8 mouse cellular contexts compared by ENCODE assay signal in the genomic region with DNA sequence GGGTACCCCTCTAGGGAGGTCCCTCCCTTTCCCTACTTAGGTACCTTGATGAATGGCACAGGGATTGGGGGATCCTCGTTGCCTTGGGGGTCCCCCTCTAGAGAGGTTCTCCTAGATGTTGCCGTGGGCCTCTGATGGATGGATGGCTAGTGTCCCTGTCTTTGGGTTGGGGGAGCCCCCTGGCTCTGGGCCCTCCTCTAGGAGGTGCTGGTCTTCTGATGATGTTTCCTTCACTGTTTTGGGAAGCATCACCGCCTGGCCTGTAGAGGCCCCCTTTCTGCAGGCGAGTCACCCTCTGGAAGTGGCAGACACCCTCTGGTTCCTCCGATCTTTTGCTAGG. TPM values are rescaled to one million over a fixed set of nuclear protein-coding genes. Genes with fewer than 3 reads are reported as not detected.
A peak's percentile ranks its signal among the peaks of the same experiment; 100 is the strongest.
DNase-seq lines count a peak whose midpoint lies in the region; ATAC-seq and TF ChIP-seq lines count a peak whose summit lies in the region.

No protein-coding gene starts in this region.

- peak overlapping the region; percentile 70 for H3K4me3 ChIP-seq in lung, postnatal 0 days (ENCODE audit: low read depth, low read length)
- H3K4me3 ChIP-seq in neural tube, embryonic 13.5 days, result peak overlapping the region; percentile 82

- 9% methylated on average over 5 of the region's 5 CpGs for WGBS in lung, postnatal 0 days
- WGBS in neural tube, embryonic 13.5 days, result 16% methylated on average over 5 of the region's 5 CpGs

- no peak overlapping the region for H3K27ac ChIP-seq in lung, postnatal 0 days (ENCODE audit: low read length)
- peak overlapping the region; percentile 84 for H3K27ac ChIP-seq in neural tube, embryonic 13.5 days (replicated peaks)

- TF ChIP-seq CTCF in lung, postnatal 0 days (IDR thresholded peaks at IDR 0.05), result peak; percentile 29; the same call in 1 of the 2 replicates

- DNase-seq in cerebellum, adult 18-20 months, result peak; percentile 33 to 50
- DNase-seq in cerebellum, adult 11-12 months, result no peak
- DNase-seq in lung, postnatal 0 days (ENCODE audit: low spot score), result peak; percentile 18
- no peak for DNase-seq in lung, postnatal 25 days (ENCODE audit: low spot score)
- peak; percentile 63 to 72 for DNase-seq in layer of hippocampus, postnatal 10 days (ENCODE audit: low spot score in 2 of 2)
- DNase-seq in ovary, postnatal 14 days (ENCODE audit: low spot score), result no peak

- no peaks in the 10 kb centered on the region for H3K36me3 ChIP-seq in lung, postnatal 0 days (ENCODE audit: insufficient read depth, low read length)
- 0 out of 2 replicates have a peak, but pooled peaks cover 8% of the 10 kb centered on the region for H3K36me3 ChIP-seq in neural tube, embryonic 13.5 days

- peak overlapping the region; percentile 97 for H3K4me2 ChIP-seq in lung, postnatal 0 days (replicated peaks; ENCODE audit: low read depth, low read length)
- peak overlapping the region; percentile 90 for H3K4me2 ChIP-seq in neural tube, embryonic 13.5 days

- H3K27me3 ChIP-seq in lung, postnatal 0 days (replicated peaks; ENCODE audit: insufficient read depth, low read length), result no peaks in the 10 kb centered on the region
- H3K27me3 ChIP-seq in neural tube, embryonic 13.5 days, result no peaks in the 10 kb centered on the region

- peak overlapping the region; percentile 48 for H3K9ac ChIP-seq in lung, postnatal 0 days (replicated peaks; ENCODE audit: low read depth)
- H3K9ac ChIP-seq in neural tube, embryonic 13.5 days, result peak overlapping the region; percentile 84

- no peak for TF ChIP-seq EP300 in lung, postnatal 0 days (IDR thresholded peaks at IDR 0.05)

- H3K4me1 ChIP-seq in lung, postnatal 0 days (ENCODE audit: insufficient read depth, low read depth, low read length), result peaks cover 12% of the 10 kb centered on the region; the same call in 1 of the 2 replicates
- H3K4me1 ChIP-seq in neural tube, embryonic 13.5 days (replicated peaks), result peaks cover 45% of the 10 kb centered on the region

- no peak; the same call in 1 of the 2 replicates for ATAC-seq in lung, postnatal 0 days
- 0 out of 2 replicates have a peak, but pooled peaks have one; percentile 8 for ATAC-seq in erythroid progenitor cell, adult 5-6 weeks (replicated peaks; ENCODE audit: low FRiP score, poor library complexity, severe bottlenecking)
- ATAC-seq in neural tube, embryonic 13.5 days (ENCODE audit: low read depth), result peak; percentile 66

- H3K9me3 ChIP-seq in lung, postnatal 0 days (ENCODE audit: low read length), result no peaks in the 10 kb centered on the region
- no peaks in the 10 kb centered on the region for H3K9me3 ChIP-seq in neural tube, embryonic 13.5 days

RNA-seq across cellular contexts. Expression of a gene that starts 0.6 kb away (rescaled TPM):
- 20.0 and 25.9 TPM in 2 replicates for polyA plus RNA-seq in lung, postnatal 0 days (2015; fragmentation: Nextera tagmentation; extraction: Ambion mirVana)
- 6.5 and 13.4 TPM in 2 replicates for total RNA-seq in erythroid progenitor cell, adult 5-6 weeks (2015; ENCODE audit: low replicate concordance)
- 1.2 and 7.1 TPM in 2 replicates for total RNA-seq in erythroid progenitor cell, adult 5-6 weeks (2017; ENCODE audit: low replicate concordance)
- total RNA-seq in layer of hippocampus, postnatal 10 days (2021), result 100 to 1,000 TPM in 1 of 2 experiments, 10 to 100 TPM in 1; 94.5 to 106 TPM
- polyA plus RNA-seq in neural tube, embryonic 13.5 days (2015; fragmentation: Nextera tagmentation; extraction: Ambion mirVana), result 65.5 and 69.2 TPM in 2 replicates

RNA-seq across cellular contexts. Expression of a gene that starts 34.9 kb away (rescaled TPM):
- 12.8 and 13.3 TPM in 2 replicates for polyA plus RNA-seq in lung, postnatal 0 days (2015; fragmentation: Nextera tagmentation; extraction: Ambion mirVana)
- total RNA-seq in erythroid progenitor cell, adult 5-6 weeks (2015; ENCODE audit: low replicate concordance), result 5.4 and 10.5 TPM in 2 replicates
- 2.0 and 2.4 TPM in 2 replicates for total RNA-seq in erythroid progenitor cell, adult 5-6 weeks (2017; ENCODE audit: low replicate concordance)
- 10 to 100 TPM; 82.6 to 87.9 TPM for total RNA-seq in layer of hippocampus, postnatal 10 days (2021)
- polyA plus RNA-seq in neural tube, embryonic 13.5 days (2015; fragmentation: Nextera tagmentation; extraction: Ambion mirVana), result 33.3 and 33.8 TPM in 2 replicates

RNA-seq across cellular contexts. Expression of a gene that starts 42.3 kb away (rescaled TPM):
- 4.3 and 5.9 TPM in 2 replicates for polyA plus RNA-seq in lung, postnatal 0 days (2015; fragmentation: Nextera tagmentation; extraction: Ambion mirVana)
- 3.2 and 5.0 TPM in 2 replicates for total RNA-seq in erythroid progenitor cell, adult 5-6 weeks (2015; ENCODE audit: low replicate concordance)
- total RNA-seq in erythroid progenitor cell, adult 5-6 weeks (2017; ENCODE audit: low replicate concordance), result 3.6 and 15.9 TPM in 2 replicates
- 10 to 100 TPM; 13.3 TPM for total RNA-seq in layer of hippocampus, postnatal 10 days (2021)
- polyA plus RNA-seq in neural tube, embryonic 13.5 days (2015; fragmentation: Nextera tagmentation; extraction: Ambion mirVana), result 9.0 and 10.6 TPM in 2 replicates

RNA-seq across cellular contexts. Expression of a gene that starts 55.3 kb away (rescaled TPM):
- not detected in 2 replicates for polyA plus RNA-seq in lung, postnatal 0 days (2015; fragmentation: Nextera tagmentation; extraction: Ambion mirVana)
- total RNA-seq in erythroid progenitor cell, adult 5-6 weeks (2015; ENCODE audit: low replicate concordance), result not detected in 2 replicates
- total RNA-seq in erythroid progenitor cell, adult 5-6 weeks (2017; ENCODE audit: low replicate concordance), result not detected in 2 replicates
- total RNA-seq in layer of hippocampus, postnatal 10 days (2021), result 10 to 100 TPM; 82.4 to 84.0 TPM
- 3.0 TPM in 2 replicates for polyA plus RNA-seq in neural tube, embryonic 13.5 days (2015; fragmentation: Nextera tagmentation; extraction: Ambion mirVana)

Comparison
In these comparisons a context has a peak if more than half of its experiments do, and no peak if none do; other contexts are left out.
1. DNase-seq: peak in cerebellum, adult 18-20 months (2 of 2), lung, postnatal 0 days (single experiment) and layer of hippocampus, postnatal 10 days (2 of 2); none in cerebellum, adult 11-12 months (single experiment), lung, postnatal 25 days (single experiment) and ovary, postnatal 14 days (single experiment).
2. RNA of a gene that starts 0.6 kb away (total RNA-seq): 94.5 to 106 TPM in layer of hippocampus, postnatal 10 days; 1.2 to 13.4 TPM in erythroid progenitor cell, adult 5-6 weeks; every median in the first group is over 4 times any median in the second.
3. RNA of a gene that starts 34.9 kb away (total RNA-seq): 82.6 to 87.9 TPM in layer of hippocampus, postnatal 10 days; 2.0 to 10.5 TPM in erythroid progenitor cell, adult 5-6 weeks; every median in the first group is over 4 times any median in the second.